Mouse (Mus musculus) limb, embryonic 11.5 days (tissue): ENCODE data around the gene Slc8a1. TPM values are rescaled to one million over a fixed set of nuclear protein-coding genes. Genes with fewer than 3 reads are reported as not detected.

Experiments used
- ATAC-seq: fragments of 200-750 bp; cut with Nextera tagmentation; 2 replicates; pipeline ENCODE4 v1.8.0; 2017; ENCODE audit warnings: low read depth; ENCODE audit not compliant: insufficient number of reproducible peaks, low FRiP score, low TSS enrichment
- DNase-seq: peaks from one replicate; pipeline ENCODE4 v3.0.0-alpha.2; 2015; ENCODE audit warnings: low spot score
- H3K27ac ChIP-seq: fragments of 300-500 bp; sonication (generic); replicated peaks from 2 replicates; pipeline ENCODE4 v1.5.1; 2014; ENCODE audit warnings: low read depth, mild to moderate bottlenecking, low read length
- H3K27me3 ChIP-seq: fragments of 300-500 bp; sonication (generic); 2 replicates; pipeline ENCODE4 v1.6.1; 2014; ENCODE audit warnings: mild to moderate bottlenecking, low read length, mixed read lengths; ENCODE audit not compliant: control insufficient read depth, insufficient read depth
- H3K36me3 ChIP-seq: fragments of 300-500 bp; sonication (generic); 2 replicates; pipeline ENCODE4 v1.6.1; 2014; ENCODE audit warnings: mild to moderate bottlenecking, low read length, moderate library complexity, mixed read lengths; ENCODE audit not compliant: control insufficient read depth, insufficient read depth
- H3K4me1 ChIP-seq: fragments of 300-500 bp; sonication (generic); 2 replicates; pipeline ENCODE4 v1.6.1; 2014; ENCODE audit warnings: low read length, mixed read lengths; ENCODE audit not compliant: control insufficient read depth, insufficient read depth
- H3K4me2 ChIP-seq: fragments of 300-500 bp; sonication (generic); 2 replicates; pipeline ENCODE4 v1.6.1; 2014; ENCODE audit warnings: low read depth, mild to moderate bottlenecking, moderate library complexity; ENCODE audit not compliant: severe bottlenecking
- H3K4me3 ChIP-seq: fragments of 300-500 bp; sonication (generic); 2 replicates; pipeline ENCODE4 v1.5.1; 2014; ENCODE audit warnings: low read depth, low read length
- H3K9ac ChIP-seq: fragments of 300-500 bp; sonication (generic); 2 replicates; pipeline ENCODE4 v1.6.1; 2014; ENCODE audit warnings: mild to moderate bottlenecking, low read length
- H3K9me3 ChIP-seq: fragments of 300-500 bp; sonication (generic); 2 replicates; pipeline ENCODE4 v1.6.1; 2016; ENCODE audit warnings: low read length; ENCODE audit not compliant: control insufficient read depth
- WGBS: fragments of 180-500 bp; shearing (Covaris S2); extraction: QIAGEN DNeasy Blood & Tissue Kit; methylation state at CpG from one replicate; pipeline ENCODE4 v1.1.7; 2014; 5-methylcytosine and 5-hydroxymethylcytosine counted together
- polyA plus RNA-seq: library from polyadenylated mRNA; unstranded; fragments of >200 nt; fragmentation: Nextera tagmentation; extraction: Ambion mirVana; gene quantifications from 2 replicates; pipeline ENCODE4 v1.2.1, GENCODE M21; 2014

Gene Slc8a1
- polyA plus RNA-seq, 1 experiment from 2014 or later: 5.2 TPM

GRCm38 (mm10) chr17:81546012-81546411, 192.2 kb downstream of the Slc8a1 start:
- DNase-seq: no peak
- WGBS: 92% methylated on average over 5 of the region's 5 CpGs
- Histone ChIP-seq H3K36me3 (no peaks in the 10 kb centered on the region), H3K27me3 (no peaks in the 10 kb centered on the region), H3K4me2 (no peak overlapping the region), H3K4me1 (no peaks in the 10 kb centered on the region), H3K4me3 (no peak overlapping the region), H3K27ac (no peak overlapping the region), H3K9me3 (no peaks in the 10 kb centered on the region), H3K9ac (no peak overlapping the region)
- ATAC-seq: no peak

- DNase-seq: no peak
- Histone ChIP-seq H3K4me1 (no peaks in the 10 kb centered on the region), H3K27me3 (no peaks in the 10 kb centered on the region), H3K36me3 (no peaks in the 10 kb centered on the region), H3K27ac (no peak overlapping the region), H3K9me3 (no peaks in the 10 kb centered on the region), H3K4me3 (no peak overlapping the region), H3K4me2 (no peak overlapping the region), H3K9ac (no peak overlapping the region)
- 72% methylated on average over 3 of the region's 3 CpGs for WGBS
- no peak for ATAC-seq
These were observed 193.3 kb downstream of the Slc8a1 start for GRCm38 (mm10) chr17:81544926-81545325.

GRCm38 (mm10) chr17:81542313-81543185, 195.6 kb downstream of the Slc8a1 start:
- Histone ChIP-seq H3K9ac (no peak overlapping the region), H3K4me2 (no peak overlapping the region), H3K4me3 (no peak overlapping the region), H3K4me1 (no peaks in the 10 kb centered on the region), H3K27ac (no peak overlapping the region), H3K9me3 (no peaks in the 10 kb centered on the region), H3K36me3 (no peaks in the 10 kb centered on the region), H3K27me3 (no peaks in the 10 kb centered on the region)
- DNase-seq (no peak), ATAC-seq (no peak)
- WGBS: 87% methylated on average over 12 of the region's 12 CpGs

- no peak overlapping the region for H3K4me2 ChIP-seq
- no peak overlapping the region for H3K27ac ChIP-seq
- H3K4me1 ChIP-seq: no peaks in the 10 kb centered on the region
- H3K27me3 ChIP-seq: no peaks in the 10 kb centered on the region
- 76% methylated on average over 9 of the region's 9 CpGs for WGBS
- no peaks in the 10 kb centered on the region for H3K36me3 ChIP-seq
- no peak overlapping the region for H3K4me3 ChIP-seq
- H3K9me3 ChIP-seq: no peaks in the 10 kb centered on the region
- DNase-seq (no peak), ATAC-seq (no peak)
- no peak overlapping the region for H3K9ac ChIP-seq
These were observed 199.7 kb downstream of the Slc8a1 start for GRCm38 (mm10) chr17:81538163-81539160.

- ATAC-seq (no peak), DNase-seq (no peak)
- H3K9ac ChIP-seq: no peak overlapping the region
- 93% methylated on average over 3 of the region's 3 CpGs for WGBS
- H3K9me3 ChIP-seq: no peaks in the 10 kb centered on the region
- H3K36me3 ChIP-seq: no peaks in the 10 kb centered on the region
- H3K27me3 ChIP-seq: no peaks in the 10 kb centered on the region
- no peak overlapping the region for H3K27ac ChIP-seq
- no peaks in the 10 kb centered on the region for H3K4me1 ChIP-seq
- H3K4me3 ChIP-seq: no peak overlapping the region
- no peak overlapping the region for H3K4me2 ChIP-seq
These were observed 202.1 kb downstream of the Slc8a1 start for GRCm38 (mm10) chr17:81536093-81536492.

- Histone ChIP-seq H3K4me1 (0 out of 2 replicates have a peak, but pooled peaks cover 3% of the 10 kb centered on the region), H3K36me3 (no peaks in the 10 kb centered on the region), H3K27me3 (no peaks in the 10 kb centered on the region), H3K9me3 (no peaks in the 10 kb centered on the region), H3K9ac (no peak overlapping the region), H3K27ac (no peak overlapping the region), H3K4me3 (no peak overlapping the region), H3K4me2 (no peak overlapping the region)
- DNase-seq: no peak
- 54% methylated on average over 2 of the region's 2 CpGs for WGBS
- ATAC-seq: no peak
These were observed 208.3 kb downstream of the Slc8a1 start for GRCm38 (mm10) chr17:81529849-81530248.

GRCm38 (mm10) chr17:81528940-81529339, 209.2 kb downstream of the Slc8a1 start:
- Histone ChIP-seq H3K9ac (no peak overlapping the region), H3K9me3 (no peaks in the 10 kb centered on the region), H3K4me2 (no peak overlapping the region), H3K27ac (no peak overlapping the region), H3K4me1 (0 out of 2 replicates have a peak, but pooled peaks cover 9% of the 10 kb centered on the region), H3K36me3 (no peaks in the 10 kb centered on the region), H3K4me3 (no peak overlapping the region), H3K27me3 (no peaks in the 10 kb centered on the region)
- 75% methylated on average over 4 of the region's 4 CpGs for WGBS
- ATAC-seq: no peak
- no peak for DNase-seq

- no peak overlapping the region for H3K27ac ChIP-seq
- H3K4me3 ChIP-seq: no peak overlapping the region
- no peaks in the 10 kb centered on the region for H3K36me3 ChIP-seq
- H3K9ac ChIP-seq: no peak overlapping the region
- WGBS: 89% methylated on average over 3 of the region's 3 CpGs
- DNase-seq: no peak
- H3K4me1 ChIP-seq: 0 out of 2 replicates have a peak, but pooled peaks cover 13% of the 10 kb centered on the region
- no peaks in the 10 kb centered on the region for H3K27me3 ChIP-seq
- no peak for ATAC-seq
- H3K4me2 ChIP-seq: no peak overlapping the region
- H3K9me3 ChIP-seq: no peaks in the 10 kb centered on the region
These were observed 211.7 kb downstream of the Slc8a1 start for GRCm38 (mm10) chr17:81526463-81526862.
